8 mouse cellular contexts compared by ENCODE assay signal in the genomic region with DNA sequence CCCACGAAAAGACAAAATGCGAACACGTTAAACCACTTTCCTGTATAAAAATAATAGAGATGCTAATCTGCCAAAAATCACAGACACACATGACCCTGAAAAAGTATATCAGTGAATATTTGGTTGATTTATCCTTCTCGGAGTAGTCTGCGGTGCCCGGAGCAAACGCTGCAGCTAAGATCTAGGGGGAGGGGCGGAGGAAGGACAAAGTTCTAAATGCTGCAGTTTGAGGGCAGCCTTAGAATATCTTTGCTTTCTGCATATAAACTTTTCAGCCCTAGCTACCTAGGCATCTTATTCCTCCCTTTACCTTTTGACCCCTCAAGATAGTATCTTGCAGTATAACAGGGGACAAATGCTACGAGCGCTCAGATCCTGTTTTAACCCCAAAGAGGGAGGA. TPM values are rescaled to one million over a fixed set of nuclear protein-coding genes. Genes with fewer than 3 reads are reported as not detected.
A peak's percentile ranks its signal among the peaks of the same experiment; 100 is the strongest.
DNase-seq lines count a peak whose midpoint lies in the region; ATAC-seq lines count a peak whose summit lies in the region.

No protein-coding gene starts in this region.

- H3K4me3 ChIP-seq in kidney, embryonic 16.5 days (ENCODE audit: low read length) = no peak overlapping the region
- peak overlapping the region; percentile 57 for H3K4me3 ChIP-seq in forebrain, embryonic 15.5 days
- peak overlapping the region; percentile 44 for H3K4me3 ChIP-seq in midbrain, embryonic 12.5 days

- peaks cover 82% of the 10 kb centered on the region for H3K27me3 ChIP-seq in kidney, embryonic 16.5 days (ENCODE audit: insufficient read depth, low read length)
- H3K27me3 ChIP-seq in forebrain, embryonic 15.5 days = peaks cover 6% of the 10 kb centered on the region; the same call in 1 of the 2 replicates
- H3K27me3 ChIP-seq in midbrain, embryonic 12.5 days = peaks cover 80% of the 10 kb centered on the region

- no peak overlapping the region for H3K9ac ChIP-seq in kidney, embryonic 16.5 days (replicated peaks; ENCODE audit: low read length)
- peak overlapping the region; percentile 61 for H3K9ac ChIP-seq in forebrain, embryonic 15.5 days (replicated peaks)
- peak overlapping the region; percentile 70 for H3K9ac ChIP-seq in midbrain, embryonic 12.5 days (replicated peaks)

- WGBS in kidney, embryonic 16.5 days = 2% methylated on average over 10 of the region's 10 CpGs
- WGBS in forebrain, embryonic 15.5 days = under 1% methylated on average over 10 of the region's 10 CpGs
- WGBS in midbrain, embryonic 12.5 days = 1% methylated on average over 10 of the region's 10 CpGs

- no peaks in the 10 kb centered on the region for H3K9me3 ChIP-seq in kidney, embryonic 16.5 days (ENCODE audit: low read length)
- H3K9me3 ChIP-seq in forebrain, embryonic 15.5 days = no peaks in the 10 kb centered on the region
- no peaks in the 10 kb centered on the region for H3K9me3 ChIP-seq in midbrain, embryonic 12.5 days

- no peak for ATAC-seq in kidney, embryonic 16.5 days (ENCODE audit: low FRiP score, low TSS enrichment)
- ATAC-seq in forebrain, embryonic 15.5 days (replicated peaks) = no peak
- no peak for ATAC-seq in midbrain, embryonic 12.5 days (ENCODE audit: low FRiP score, low read depth)
- no peak for ATAC-seq in megakaryocyte, adult 5-6 weeks (ENCODE audit: poor library complexity, severe bottlenecking)

- H3K4me2 ChIP-seq in kidney, embryonic 16.5 days (replicated peaks; ENCODE audit: low read depth, low read length) = no peak overlapping the region
- peak overlapping the region; percentile 60 for H3K4me2 ChIP-seq in forebrain, embryonic 15.5 days (replicated peaks)
- H3K4me2 ChIP-seq in midbrain, embryonic 12.5 days (replicated peaks) = peak overlapping the region; percentile 68

- peak; percentile 19 for DNase-seq in kidney, adult 9 months
- peak; percentile 43 to 52 for DNase-seq in cerebellum, adult 18-20 months
- DNase-seq in B cell, adult 2 months = no peak
- DNase-seq in urinary bladder, postnatal 36 days (ENCODE audit: low spot score in 2 of 2) = no peak

- H3K4me1 ChIP-seq in kidney, embryonic 16.5 days (ENCODE audit: insufficient read depth, low read length) = peaks cover 21% of the 10 kb centered on the region; the same call in 1 of the 2 replicates
- peaks cover 29% of the 10 kb centered on the region for H3K4me1 ChIP-seq in forebrain, embryonic 15.5 days
- peaks cover 15% of the 10 kb centered on the region; the same call in 1 of the 2 replicates for H3K4me1 ChIP-seq in midbrain, embryonic 12.5 days

- H3K27ac ChIP-seq in kidney, embryonic 16.5 days (ENCODE audit: low read length) = no peak overlapping the region
- H3K27ac ChIP-seq in forebrain, embryonic 15.5 days (replicated peaks) = peak overlapping the region; percentile 95
- peak overlapping the region; percentile 92 for H3K27ac ChIP-seq in midbrain, embryonic 12.5 days (replicated peaks)

- H3K36me3 ChIP-seq in kidney, embryonic 16.5 days (ENCODE audit: insufficient read depth, low read length) = no peaks in the 10 kb centered on the region
- H3K36me3 ChIP-seq in forebrain, embryonic 15.5 days = no peaks in the 10 kb centered on the region
- H3K36me3 ChIP-seq in midbrain, embryonic 12.5 days = no peaks in the 10 kb centered on the region

RNA-seq across cellular contexts. Expression of a gene that starts 1.4 kb away (rescaled TPM):
- 0.39 and 1.1 TPM in 2 replicates for polyA plus RNA-seq in kidney, embryonic 16.5 days (2015; fragmentation: Nextera tagmentation; extraction: Ambion mirVana)
- polyA plus RNA-seq in forebrain, embryonic 15.5 days (2015; fragmentation: Nextera tagmentation; extraction: Ambion mirVana) = 48.0 and 50.4 TPM in 2 replicates
- polyA plus RNA-seq in midbrain, embryonic 12.5 days (2016; fragmentation: Nextera tagmentation; extraction: Ambion mirVana) = 61.5 and 71.1 TPM in 2 replicates
- not detected in 2 replicates for total RNA-seq in megakaryocyte, adult 5-6 weeks (2015)
- total RNA-seq in megakaryocyte, adult 5-6 weeks (2017) = not detected in 2 replicates

Comparison
In these comparisons a context has a peak if more than half of its experiments do, and no peak if none do; other contexts are left out.
1. DNase-seq: peak in kidney, adult 9 months (single experiment) and cerebellum, adult 18-20 months (2 of 2); none in B cell, adult 2 months (0 of 2) and urinary bladder, postnatal 36 days (0 of 2).
2. RNA of a gene that starts 1.4 kb away (polyA plus RNA-seq): 61.5 to 71.1 TPM in midbrain, embryonic 12.5 days and 48.0 to 50.4 TPM in forebrain, embryonic 15.5 days; 0.39 to 1.1 TPM in kidney, embryonic 16.5 days; every median in the first group is over 10 times any median in the second.